Mouse (Mus musculus) CD4-positive helper T cell, adult 2 months (primary cell): Measurements from ENCODE around the gene Dgat2.

Source experiments
- DNase-seq: peaks from one replicate; pipeline ENCODE4 v3.0.0-alpha.2; 2012; ENCODE audit warnings: low read depth, missing footprints, low spot score

Gene Dgat2

DNA sequence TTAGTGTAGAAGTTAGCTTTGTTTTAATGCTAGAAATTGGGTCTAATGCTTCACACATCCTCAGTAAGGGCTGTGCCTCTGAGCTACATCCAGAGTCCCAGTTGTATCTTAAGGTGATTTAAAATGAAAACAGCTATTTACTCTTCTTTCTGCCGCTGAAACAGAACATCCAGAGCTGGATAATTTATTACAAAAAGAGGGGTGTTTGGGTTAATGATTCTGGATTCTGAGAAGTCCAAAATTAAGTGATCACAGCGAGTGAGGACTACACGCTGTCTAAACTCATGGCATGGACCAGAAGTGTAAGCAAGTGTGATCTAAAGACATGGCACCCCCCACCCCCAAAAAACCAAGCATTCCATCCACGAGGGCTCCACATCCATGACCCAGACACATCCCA, 11.4 kb upstream of the Dgat2 start:
- no peak for DNase-seq

DNA sequence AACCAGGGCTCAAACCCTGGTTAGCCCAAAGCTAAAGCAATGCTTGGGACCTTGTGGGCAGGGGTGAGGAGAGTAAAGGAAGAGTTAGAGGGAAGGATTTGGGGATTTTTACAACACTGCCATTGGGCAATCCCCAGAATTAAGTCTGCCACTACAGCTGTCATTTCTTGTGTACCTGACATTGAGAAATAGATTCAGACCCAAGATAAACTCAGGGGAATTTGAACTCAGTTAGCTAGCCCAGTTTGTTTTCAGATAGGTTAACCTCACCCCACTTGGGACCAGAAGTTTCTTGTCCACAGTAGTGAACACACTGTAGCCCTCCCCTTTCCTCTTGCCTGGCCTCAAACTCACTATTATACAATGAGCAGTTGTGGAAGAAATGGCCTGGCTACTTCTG, 8.9 kb upstream of the Dgat2 start:
- DNase-seq = no peak

DNA sequence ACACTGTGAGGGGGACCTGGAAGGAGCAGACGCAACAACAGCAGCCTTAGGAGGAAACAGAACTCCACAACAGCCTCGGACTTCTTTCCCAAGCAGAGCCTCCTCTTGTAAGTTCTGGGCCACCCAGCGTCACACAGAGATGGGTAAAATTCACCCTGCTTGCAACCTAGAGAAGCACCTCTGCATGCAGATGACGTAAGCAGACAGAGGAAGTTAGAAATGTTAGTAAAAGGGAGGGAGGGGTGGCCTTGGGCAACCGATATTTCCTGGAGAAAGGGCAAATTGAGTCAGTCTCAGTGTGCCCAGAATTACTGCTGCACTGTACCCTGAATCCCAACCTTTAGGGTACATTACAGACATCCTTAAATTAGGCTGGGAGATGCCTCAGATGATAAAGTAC, 7.4 kb upstream of the Dgat2 start:
- no peak for DNase-seq

DNA sequence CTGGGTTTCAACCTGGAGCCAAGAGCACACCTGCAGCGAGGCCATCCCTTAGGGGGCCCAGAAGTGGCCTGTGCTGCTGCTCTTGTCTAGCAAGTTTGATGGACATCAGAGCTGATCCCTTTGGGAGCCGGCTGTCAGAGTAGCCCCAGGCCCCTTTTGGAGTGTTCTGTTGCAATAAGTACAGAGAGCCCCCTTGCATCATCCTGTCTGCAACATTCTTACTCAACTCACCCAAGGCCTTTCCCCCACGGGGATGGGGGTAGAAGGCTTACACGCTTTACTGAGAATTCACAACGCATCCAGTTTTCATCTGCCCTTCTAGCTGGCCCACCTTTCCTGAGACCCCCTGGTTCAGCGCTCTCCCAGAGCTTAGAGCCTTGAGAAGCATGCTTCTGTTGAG, 6.1 kb upstream of the Dgat2 start:
- DNase-seq = no peak

DNA sequence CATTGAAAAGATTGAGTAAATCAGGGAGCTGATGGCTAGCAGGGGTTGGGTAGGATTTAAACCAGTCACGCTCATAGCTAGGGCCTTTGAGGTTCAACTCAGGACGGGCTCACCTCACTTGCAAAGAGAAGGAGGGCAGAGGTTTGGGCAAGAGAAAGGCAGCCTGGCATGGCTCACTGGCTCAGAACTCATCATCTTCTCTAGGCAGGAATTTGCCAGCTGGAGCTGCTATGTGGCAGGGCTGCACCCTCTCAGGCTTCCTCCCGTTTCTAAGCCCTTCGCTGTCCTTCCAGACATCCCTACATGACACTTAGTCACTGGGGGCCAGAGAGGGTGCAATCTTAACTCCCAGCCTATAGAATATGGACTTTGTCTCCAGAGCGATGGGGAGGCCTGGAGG, 4.9 kb upstream of the Dgat2 start:
- DNase-seq = no peak

DNA sequence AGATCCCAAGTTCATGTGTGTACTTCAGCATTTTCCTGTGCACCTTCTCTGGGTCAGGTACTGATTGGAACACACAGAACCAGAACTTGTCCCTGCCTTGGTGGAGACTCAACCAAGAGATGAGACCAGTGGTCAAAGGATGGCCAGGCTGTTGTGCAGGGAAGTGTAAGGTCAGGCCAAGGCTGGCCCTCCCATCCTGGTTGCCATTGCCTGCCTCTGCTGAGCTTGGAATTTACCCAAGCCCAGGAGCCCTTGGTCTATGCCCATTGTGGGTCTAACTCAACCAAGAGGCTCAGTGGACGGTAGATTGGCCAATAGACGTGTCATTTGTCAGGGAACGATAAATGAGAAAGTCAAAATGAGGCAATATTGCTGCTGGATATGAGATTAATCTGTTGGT, 2.9 kb upstream of the Dgat2 start:
- DNase-seq = no peak

DNA sequence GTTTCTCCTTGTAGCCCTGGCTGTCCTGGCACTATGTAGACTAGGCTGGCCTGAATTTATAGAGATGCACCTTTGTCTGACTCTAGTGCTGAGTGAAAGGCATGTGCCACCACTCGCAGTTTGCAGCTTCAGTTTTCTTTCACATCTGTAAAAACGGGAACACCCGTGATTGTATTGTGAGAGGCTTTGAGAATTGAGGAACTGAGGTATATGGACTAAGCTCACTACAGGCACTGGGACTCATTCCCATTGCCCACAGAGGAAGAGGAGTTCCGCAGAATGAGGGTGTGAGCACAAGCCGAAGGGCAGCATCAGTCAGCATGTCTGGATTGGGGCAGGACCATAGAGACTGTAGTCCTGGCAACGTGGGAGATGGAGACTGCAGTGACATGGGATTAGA, 1.2 kb upstream of the Dgat2 start:
- no peak for DNase-seq

DNA sequence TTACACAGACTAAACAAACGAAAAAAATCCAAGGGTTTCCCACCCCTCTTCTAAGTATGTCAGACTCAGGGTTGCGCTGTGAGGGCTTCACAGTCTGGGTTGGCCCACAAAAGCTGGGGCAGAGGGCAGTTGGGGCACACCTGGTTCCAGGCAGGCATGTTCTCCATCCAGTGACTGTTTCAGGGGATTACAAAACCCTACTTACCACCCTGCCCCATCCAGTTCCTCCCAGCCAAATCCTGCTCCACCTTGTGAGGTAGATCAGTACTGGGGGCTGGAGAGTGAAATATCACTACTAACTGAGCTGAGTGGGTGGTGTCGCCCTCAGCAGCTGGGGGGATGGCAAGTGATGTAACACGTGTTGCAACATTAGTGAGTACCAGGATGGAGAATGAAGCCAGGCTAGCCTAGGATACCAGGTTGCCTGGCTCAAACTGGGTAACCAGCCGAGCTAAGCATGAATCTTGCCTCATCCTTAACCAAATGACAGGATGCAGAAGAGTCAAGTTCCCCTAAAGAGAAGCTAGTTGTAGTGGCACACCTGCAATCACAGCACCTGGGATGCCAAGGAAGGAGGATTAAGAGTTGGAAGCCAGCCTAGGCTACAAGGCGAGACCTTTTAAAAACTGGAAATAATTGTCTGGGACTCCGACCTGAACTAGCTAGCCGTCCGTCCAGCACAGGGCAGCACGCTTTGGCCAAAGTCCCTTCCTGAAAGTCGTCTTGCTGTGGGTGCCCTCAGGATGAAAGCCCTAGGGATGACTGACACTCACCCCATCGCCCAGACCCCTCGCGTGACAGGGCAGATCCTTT, 694 bp downstream of the Dgat2 start:
- DNase-seq = no peak

DNA sequence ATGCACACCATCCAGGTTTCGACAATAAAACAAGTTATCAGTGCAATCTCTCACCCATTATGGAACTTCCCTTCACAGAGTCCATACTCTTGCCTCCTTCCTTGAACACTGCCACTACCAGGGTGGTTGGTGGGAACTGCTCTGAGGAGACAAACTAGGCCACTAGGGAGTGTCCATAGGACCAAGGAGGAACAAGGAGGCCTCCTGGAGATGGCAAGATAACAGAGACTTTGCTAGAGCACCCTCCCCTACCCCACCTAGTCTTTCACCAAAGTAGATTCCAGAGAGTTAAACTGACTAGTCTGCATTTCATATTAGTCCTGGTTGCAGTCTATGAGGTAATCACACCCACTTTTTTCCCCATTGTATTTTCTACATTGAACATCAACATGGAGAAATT, 2.4 kb downstream of the Dgat2 start:
- DNase-seq = no peak

DNA sequence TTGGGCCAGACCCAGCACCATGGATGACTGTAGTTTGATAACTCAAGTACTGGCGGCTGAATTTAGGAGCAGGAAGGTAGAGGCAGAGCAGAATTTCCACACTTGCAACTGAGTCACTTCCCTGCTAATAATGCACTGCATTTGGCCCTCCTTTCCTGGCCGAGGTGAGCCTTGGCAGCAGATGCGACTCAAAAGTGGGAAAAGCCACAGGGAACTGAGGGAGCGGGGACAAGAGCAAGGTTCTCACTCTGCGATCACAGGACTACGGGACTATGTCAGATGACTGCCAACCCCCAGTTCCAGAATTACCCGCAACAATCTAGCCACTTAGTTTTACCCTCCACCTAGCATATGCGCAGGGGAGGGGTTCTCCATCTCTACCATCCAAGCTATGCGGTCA, 3.2 kb downstream of the Dgat2 start:
- no peak for DNase-seq

DNA sequence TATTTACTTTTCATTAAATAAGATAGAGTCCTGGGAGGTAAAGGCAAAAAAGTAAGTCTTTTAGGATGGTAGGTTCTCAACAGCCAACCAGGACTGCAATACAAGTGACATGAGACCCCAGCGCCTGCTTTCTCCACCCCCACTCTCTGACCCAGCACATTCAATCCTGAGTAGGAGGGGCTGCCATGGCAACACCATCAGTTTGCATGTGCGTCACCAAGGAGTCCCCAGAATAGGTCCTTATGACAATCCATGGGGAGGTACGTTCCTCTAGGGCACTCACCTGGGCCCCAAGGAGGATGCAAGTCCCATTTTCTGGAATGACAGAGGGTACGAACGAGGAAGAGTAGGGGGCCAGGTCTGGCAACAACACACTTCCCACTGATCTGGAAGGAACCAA, 5.1 kb downstream of the Dgat2 start:
- DNase-seq = no peak

DNA sequence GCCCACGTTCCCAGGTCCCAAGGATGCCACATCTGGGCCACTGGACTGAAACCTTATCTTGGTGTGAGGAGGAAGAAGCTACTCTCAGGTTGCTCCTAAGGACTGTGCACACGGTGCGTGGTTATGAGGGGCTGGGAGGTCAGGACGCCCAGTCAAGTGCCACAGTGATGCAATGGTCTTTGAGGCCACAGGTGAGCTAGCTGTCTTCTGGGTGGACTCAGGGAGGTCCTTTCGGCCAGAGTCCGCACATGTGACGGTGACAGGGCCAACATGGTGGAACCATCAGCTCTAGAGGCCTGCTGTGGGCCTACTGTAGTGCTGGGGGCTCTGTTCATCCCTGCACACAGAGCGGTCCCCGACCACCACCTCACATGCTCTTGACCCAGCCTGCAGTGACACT, 6.9 kb downstream of the Dgat2 start:
- no peak for DNase-seq

DNA sequence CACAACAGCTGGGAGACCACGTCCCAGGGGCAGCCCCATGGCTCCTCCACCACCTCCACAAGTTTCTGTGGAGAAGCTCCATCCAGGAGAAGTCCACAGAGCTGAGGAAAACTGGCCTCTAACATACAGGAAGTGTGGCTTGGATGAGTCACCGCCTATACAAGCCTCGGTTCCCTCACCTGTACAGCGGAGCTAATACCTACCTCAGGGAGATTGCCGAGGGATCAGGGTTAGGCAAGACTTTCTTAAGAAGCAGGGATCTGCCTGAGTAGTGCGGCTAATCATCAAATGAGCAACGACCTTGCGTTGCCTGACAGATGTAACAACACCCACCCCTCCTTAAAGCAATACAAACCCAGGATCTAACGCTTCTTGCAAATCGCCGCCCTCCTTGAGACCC, 7.4 kb downstream of the Dgat2 start:
- DNase-seq = no peak

DNA sequence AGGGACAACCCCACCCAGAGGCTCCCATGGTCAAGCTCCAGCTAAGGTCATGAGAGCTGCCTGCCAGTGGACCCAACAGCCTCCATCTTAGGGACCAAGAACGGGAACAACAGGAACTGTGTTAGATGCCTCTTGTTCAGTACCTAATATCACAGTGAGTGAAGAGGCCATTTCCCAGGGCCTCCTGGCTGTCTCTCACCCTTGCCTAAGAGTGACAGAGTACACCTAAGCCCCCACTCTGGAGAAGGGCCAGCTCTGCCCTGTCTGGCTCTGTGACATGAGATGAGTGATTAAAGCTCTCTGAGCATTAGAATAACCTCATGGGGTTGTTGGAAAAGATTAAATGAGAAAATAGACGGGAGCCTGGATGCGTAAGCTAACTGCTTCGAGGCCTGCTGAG, 8.5 kb downstream of the Dgat2 start:
- no peak for DNase-seq

DNA sequence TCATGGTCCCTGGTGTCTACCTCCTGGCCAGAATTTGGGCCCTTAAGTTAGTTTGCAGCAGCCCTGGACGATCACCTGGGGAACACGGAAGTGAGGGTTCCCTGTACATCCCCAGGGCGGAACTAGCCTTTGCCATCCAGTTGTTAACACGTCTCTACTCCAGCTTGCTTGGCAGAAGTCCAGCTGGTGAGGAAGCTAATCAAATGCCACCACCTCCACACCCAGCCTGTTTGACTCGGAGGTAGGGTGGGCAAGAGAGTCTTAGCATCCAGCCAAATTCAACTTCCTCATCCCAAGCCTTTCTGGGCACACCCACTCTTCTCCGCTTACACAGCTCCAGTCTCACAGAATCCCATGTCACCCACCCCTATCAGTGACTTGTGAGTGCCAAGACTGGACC, 9.6 kb downstream of the Dgat2 start:
- DNase-seq = no peak

DNA sequence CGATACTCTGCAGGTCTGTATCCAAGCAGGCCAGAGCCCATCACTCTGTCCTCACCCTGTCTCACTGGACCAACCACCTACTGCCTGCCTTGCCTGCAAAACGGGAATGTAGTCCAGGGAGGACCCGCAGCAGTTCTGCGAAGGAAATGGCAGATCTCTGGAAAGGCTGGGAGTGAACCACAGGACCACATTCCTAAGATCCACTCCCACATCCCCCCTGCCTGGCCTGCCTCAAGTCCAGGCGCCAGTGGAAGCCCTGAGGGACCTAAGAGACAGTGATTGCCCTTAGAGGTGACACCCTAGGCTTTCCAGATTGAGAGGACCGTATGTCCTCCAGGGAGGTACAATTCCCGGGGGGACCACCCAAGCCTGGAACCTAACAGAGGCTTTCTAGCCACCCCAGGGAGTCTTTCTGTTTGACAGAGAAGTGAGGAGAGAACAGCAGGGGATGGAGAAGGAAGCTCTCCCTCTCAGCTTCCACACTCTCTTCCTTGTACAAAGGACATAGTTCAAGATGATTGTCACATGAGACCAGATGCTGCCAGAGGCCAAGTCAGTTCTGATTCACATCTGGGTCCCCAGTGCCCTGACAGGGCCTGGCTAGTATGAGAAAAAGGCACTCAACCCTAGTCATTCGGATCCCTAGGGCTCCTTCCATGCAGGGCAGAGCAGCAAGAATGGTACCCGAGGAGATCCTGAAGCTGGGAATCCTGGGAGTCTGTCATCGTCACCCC, 10.6 kb downstream of the Dgat2 start:
- DNase-seq = no peak

DNA sequence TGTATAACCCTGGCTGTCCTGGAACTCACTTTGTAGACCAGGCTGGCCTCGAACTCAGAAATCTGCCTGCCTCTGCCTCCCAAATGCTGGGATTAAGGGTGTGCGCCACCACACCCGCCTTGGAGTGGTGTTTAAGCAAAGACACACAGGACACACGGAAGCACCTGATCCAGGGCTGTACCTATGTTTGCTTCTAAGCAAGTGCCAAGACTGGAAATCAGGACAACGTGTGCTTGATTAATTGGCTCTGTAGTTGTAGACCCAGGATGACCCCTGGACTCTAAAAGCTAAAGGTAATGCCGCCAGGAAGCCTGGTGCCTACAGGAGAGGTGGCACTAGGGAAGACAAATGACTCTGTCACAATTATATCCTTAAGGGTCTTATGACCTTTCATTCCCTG, 12.0 kb downstream of the Dgat2 start:
- no peak for DNase-seq

DNA sequence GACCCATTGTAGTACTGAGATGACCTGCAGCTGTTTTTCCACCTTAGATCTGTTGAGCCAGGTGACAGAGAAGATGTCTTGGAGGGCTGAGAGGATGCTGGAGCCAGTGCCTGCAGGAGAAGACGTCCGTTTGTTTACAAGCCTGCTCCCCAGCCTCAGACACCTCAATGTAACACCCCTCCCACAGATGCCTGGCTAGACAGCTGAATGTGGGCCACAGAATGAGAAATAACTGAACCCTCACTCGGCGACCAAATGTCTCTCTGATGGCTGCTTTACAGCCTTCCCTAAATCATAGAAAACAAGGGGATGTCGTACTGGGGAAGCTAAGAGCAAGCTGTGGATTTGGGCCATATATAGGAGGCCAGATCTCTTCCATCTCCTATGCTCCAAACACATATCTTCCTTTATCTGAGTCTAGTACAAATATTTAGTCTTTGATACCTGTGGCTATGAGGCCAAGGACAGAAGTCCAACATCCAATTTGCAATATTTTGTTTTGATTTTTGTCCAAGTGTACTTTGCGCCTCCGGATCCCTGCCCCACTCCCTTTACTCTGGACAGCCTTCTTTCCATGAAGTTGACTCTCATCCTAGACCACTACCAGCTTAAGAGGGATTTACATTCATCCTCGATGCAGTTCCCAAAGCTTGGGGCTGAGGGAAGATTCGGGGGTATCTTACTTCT, 12.7 kb downstream of the Dgat2 start:
- DNase-seq = no peak

DNA sequence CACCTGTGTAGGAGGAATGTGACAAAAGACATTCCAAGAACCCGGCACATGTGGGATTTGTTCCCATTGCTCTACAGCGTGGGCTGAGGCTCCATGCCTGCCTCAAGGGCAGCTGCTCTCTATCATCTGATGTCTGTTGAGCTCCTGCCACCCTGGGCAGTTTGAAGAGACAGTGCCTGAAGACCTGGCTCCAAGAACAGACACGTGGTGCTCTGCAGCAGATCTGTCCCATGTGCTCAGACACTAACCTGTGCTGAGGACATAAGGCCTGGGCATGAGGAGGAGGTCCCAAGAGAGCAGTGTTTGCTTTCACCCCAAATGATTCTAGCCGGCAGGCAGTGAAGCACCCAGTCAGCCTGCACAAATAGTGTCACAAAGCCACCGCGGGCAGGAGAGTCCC, 13.8 kb downstream of the Dgat2 start:
- no peak for DNase-seq

DNA sequence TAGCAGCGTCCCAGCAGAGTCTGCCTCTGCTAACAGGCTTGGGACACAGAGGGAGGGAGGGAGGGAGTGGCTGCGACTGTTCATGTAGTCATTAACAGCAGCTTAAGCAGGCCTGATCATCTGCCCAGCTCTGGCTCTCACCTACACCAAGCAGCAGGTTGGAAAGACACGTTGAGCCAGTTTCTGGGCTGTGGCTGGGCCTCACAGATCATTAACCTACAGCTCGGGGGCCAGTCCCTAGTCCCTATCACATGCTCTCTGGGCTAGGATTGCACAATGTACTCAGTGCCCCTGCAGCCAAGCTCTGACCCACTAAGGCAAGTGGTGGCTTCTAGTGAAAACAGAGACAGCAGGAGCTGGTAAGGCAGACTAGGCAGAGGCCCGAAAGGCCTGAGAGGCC, 14.6 kb downstream of the Dgat2 start:
- no peak for DNase-seq

DNA sequence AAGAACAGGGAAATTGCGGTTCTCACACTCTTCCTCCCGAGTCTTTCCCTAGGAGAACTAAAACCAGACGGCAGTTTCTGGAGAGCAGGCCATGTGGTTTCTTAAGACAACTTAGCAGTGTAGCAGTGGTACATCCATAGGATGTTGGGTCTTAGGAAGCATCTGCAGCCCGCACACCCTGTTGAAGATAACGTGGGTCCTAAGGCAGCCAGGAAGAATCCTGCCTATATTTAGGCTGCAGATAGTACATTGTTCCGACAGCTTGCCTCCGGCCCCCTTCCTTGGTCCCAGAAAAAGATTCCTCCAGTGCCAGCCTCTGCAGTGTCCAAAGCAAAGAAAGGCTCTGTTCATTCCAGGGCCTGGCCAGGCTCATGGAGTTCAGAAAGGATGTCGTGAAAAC, 16.4 kb downstream of the Dgat2 start:
- no peak for DNase-seq

DNA sequence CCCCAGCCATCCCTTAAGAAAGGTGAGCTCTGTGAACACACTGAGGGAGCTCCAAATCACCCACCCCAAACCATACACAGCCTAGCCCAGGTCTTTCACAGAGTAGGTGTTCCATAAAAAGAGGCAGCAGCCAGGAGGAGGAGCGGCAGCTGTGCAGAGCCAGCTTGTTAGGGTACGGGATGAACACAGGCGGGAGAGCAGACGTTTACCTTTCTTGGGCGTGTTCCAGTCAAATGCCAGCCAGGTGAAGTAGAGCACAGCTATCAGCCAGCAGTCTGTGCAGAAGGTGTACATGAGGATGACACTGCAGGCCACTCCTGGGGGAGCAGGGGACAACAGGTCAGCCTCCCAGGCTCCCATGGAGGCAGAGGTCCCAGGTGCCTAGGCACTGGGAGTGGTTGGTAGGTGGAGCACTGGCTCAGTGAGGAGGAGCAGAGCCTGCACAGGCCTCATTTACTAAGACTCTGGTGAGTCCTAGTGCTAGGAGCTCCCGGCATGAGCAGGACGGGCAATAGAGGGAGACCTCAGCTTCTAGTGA, 17.6 kb downstream of the Dgat2 start:
- DNase-seq = no peak

DNA sequence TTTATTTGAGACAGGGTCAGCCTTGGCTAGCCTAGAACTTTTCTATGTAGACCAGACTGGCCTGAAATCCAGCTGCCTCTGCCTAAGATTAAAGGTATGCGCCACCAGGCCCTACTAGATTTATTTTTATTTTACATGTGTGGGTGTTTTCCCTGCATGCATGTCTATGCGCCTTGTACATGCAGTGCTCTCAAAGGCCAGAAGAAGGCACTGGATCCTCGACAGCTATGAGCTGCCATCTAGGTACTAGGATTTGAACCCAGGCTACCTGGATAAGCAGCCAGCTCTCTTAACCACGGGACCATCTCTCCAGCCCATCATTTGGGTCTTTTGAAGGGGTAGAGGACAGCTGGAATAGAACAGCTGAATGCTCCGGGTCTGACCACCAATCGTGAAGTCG, 20.1 kb downstream of the Dgat2 start:
- no peak for DNase-seq
